Mouse (Mus musculus) kidney, postnatal 36 days (tissue): ENCODE data around the gene Cacng8.

ENCODE experiments used
- DNase-seq, 2 experiments: peaks; one replicate each; pipeline ENCODE4 v3.0.0; 2021 to 2022; ENCODE audit warnings: mixed read lengths in 2 of 2

The Cacng8 gene

GRCm38 (mm10) chr7:3390413-3391080, at the start of gene Cacng8:
Gene Cacng8 (plus strand): TSS chr7:3390683.
- DNase-seq: no peak

GRCm38 (mm10) chr7:3343861-3344260, 46.6 kb upstream of the Cacng8 start:
- no peak for DNase-seq

- DNase-seq: no peak
Observed at GRCm38 (mm10) chr7:3345301-3345700, 45.2 kb upstream of the Cacng8 start.

GRCm38 (mm10) chr7:3347366-3348287, 42.9 kb upstream of the Cacng8 start:
- DNase-seq: no peak

- DNase-seq: no peak
Observed at GRCm38 (mm10) chr7:3348326-3348725, 42.2 kb upstream of the Cacng8 start.

GRCm38 (mm10) chr7:3349775-3350174, 40.7 kb upstream of the Cacng8 start:
- DNase-seq: no peak

- DNase-seq: no peak
Observed at GRCm38 (mm10) chr7:3351536-3351935, 38.9 kb upstream of the Cacng8 start.

- DNase-seq: no peak
Observed at GRCm38 (mm10) chr7:3354850-3355249, 35.6 kb upstream of the Cacng8 start.

- no peak for DNase-seq
Observed at GRCm38 (mm10) chr7:3360678-3361077, 29.8 kb upstream of the Cacng8 start.

GRCm38 (mm10) chr7:3365547-3366279, 24.8 kb upstream of the Cacng8 start:
- no peak for DNase-seq

GRCm38 (mm10) chr7:3366705-3367516, 23.6 kb upstream of the Cacng8 start:
- peak in 1 of 2 experiments; percentile 17 for DNase-seq

GRCm38 (mm10) chr7:3367569-3367968, 22.9 kb upstream of the Cacng8 start:
- DNase-seq: no peak

- DNase-seq: no peak
Observed at GRCm38 (mm10) chr7:3368311-3368710, 22.2 kb upstream of the Cacng8 start.

- no peak for DNase-seq
Observed at GRCm38 (mm10) chr7:3369189-3369588, 21.3 kb upstream of the Cacng8 start.

GRCm38 (mm10) chr7:3370407-3370806, 20.1 kb upstream of the Cacng8 start:
- DNase-seq: peak; percentile 17 to 23

GRCm38 (mm10) chr7:3372376-3372775, 18.1 kb upstream of the Cacng8 start:
- DNase-seq: no peak

GRCm38 (mm10) chr7:3373754-3374153, 16.7 kb upstream of the Cacng8 start:
- no peak for DNase-seq

GRCm38 (mm10) chr7:3376831-3377230, 13.7 kb upstream of the Cacng8 start:
- peak; percentile 49 to 72 for DNase-seq

- no peak for DNase-seq
Observed at GRCm38 (mm10) chr7:3382123-3382522, 8.4 kb upstream of the Cacng8 start.

GRCm38 (mm10) chr7:3384807-3385319, 5.6 kb upstream of the Cacng8 start:
- DNase-seq: no peak

- no peak for DNase-seq
Observed at GRCm38 (mm10) chr7:3386036-3386730, 4.3 kb upstream of the Cacng8 start.

- DNase-seq: no peak
Observed at GRCm38 (mm10) chr7:3387761-3388160, 2.7 kb upstream of the Cacng8 start.
